Mouse (Mus musculus) heart, adult 8-10 months (tissue): ENCODE measurements at regions not wholly inside any gene's neighbourhood (a gene's known extent, or its start where the extent isn't known, plus 50 kb on each side); places are given as distances from the start of the nearest gene placed in this dataset.

Experiments used
- DNase-seq: peaks from one replicate; pipeline ENCODE4 v3.0.0; 2022; ENCODE audit warnings: low spot score

DNA sequence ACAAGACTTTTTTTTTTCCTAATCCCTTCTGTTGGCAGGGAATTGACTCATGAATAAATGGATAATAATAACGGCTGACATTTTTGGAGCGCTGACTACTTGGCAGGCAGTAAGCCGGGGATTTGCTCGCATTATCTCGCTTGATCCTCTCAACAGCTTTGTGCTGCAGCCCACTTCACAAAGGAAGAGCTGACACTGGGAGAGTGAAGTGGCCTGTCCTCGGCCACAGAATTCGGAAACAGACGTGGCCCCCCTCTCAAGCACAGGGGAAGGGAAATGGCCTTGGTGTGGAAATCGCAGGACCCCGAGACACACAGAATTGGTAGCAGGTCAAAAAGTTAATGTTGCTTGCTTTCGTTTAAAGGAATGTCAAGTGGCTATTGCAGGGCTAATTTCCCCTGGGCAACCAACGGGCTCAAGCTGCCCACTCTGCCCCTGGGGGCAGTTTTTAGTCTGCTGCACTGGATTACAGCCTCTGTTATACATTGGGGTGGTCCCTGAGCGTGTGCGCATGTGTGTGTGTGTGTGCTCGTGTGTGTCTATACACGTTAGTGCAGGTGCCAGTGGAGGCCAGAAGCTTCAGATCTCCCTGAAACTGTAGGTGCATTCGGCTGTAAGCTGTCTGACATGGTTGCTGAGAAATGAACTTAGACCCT lies 483.1 kb downstream of the Plcl1 start:
- DNase-seq = no peak

DNA sequence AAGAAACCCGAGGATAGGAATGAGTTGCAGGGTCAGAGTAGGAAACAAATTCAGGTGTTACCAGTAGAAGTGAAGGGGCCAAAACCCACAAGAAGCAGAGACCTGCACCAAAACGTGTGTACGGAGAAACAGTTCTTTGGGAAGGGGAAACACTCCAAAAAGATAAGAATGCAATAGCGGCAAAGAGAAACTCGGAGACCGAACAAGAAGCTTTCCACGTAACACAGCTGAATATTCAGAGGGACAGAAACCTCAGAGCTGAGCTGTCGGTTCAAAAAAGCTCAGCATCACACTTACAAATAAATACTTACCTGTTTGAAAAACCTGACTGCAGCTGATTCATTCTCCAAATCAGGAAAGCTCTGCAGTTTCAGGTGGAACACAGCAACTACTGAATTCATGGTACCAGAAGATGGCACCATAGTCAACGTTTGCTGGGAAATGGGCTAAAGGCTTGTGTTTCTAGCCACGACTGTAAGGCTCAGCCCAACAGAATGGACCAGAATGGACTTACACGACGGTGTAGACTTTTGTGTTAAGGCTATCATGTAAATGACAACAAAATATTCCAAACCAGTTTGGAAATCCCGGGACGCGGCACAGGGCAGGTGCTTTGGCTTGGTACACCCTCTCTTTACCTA lies 484.9 kb downstream of the Plcl1 start:
- DNase-seq = no peak

DNA sequence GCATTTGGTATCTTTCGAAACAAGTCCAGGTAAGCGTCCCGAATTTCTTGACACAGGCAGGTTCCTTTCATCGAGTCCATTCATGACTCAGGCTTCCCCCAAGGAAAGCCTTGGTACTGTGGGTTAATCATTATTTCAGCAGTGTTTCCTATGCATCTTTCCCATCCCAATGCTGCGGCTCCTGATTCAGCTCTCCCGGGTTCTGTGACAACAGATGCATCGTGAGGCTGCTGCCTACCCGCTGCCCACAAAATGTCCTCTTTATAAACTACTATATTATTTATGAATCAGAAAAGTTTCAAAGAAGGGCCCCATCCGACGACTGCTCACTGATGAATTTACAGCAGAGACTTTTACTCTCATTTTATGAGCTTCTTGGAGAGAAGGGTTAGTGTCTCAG lies 486.2 kb downstream of the Plcl1 start:
- DNase-seq = no peak

DNA sequence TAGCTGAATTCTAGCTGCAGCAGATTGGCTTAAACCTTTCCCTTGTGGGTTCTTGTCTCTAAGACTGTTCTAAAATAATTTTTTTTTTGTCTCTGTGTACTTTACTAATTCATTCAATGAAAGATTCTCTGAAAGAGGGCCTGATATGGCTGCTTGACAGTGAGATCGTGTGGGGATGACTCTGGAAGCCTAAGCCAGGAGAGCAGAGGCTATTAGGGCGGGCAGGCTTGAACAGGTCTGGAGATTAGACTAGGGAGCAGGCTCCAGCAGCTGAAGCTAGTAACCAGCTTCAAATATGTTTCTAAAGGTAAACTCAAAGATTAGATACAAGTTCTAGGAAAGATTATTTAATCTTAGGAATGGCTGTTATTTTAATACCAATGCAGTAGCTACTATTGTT lies 491.9 kb downstream of the Plcl1 start:
- DNase-seq = no peak

DNA sequence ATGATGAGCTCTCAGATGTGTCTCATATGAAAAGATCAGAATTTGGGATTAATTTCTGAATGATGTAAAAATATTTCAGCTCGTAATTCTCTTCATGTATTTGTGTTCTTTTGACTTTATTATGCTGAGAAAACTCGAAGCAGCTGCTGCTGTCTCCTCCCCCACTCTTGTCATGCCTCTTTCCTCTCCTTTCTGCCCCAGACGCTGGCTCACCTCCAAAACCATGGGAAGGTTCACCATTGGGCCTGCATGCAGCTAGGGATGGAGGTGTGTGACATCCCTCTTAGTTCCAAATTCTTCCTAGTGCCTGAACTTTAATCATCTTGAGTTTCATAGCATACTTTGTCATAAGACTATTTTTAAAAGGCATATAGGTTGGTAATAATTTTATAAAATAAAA lies 492.3 kb downstream of the Plcl1 start:
- DNase-seq = no peak

DNA sequence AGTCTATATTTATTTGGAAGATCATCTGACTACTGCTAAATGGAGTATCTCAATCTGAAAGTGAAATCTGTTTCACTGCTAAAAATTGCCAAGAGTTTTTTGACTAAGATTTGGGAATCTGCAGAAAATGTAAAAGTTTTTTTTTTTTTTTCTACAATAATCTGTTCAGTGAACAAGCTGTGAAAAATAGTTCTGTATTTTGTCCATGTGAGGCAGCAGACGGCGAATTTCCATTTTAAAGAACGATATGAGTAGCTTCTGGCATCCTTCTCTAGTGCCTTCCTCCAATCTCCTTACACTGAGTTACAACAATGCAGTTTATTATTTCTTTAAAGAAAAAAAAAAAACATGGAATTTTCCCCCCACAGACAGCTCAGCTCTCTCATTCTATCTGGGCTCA lies 494.3 kb downstream of the Plcl1 start:
- no peak for DNase-seq

DNA sequence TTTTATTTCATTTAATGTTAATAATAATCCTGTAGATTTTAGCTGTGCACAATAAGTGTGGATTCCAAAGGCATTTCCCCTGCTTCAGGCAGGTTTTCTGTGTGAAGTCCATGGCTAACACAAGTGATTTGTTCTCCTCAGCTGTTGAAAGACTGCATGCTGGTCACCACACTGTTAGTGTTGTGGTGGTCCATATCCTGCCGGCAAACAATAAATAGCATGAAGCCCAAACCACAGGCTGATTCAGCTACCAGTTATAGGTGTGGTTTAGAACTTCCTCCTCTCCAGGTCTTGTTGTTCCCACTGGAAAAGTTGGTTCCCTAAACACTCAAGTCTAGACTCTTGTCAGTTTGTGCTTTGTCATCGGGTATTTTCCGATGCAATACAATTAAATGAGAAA lies 497.5 kb downstream of the Plcl1 start:
- no peak for DNase-seq

DNA sequence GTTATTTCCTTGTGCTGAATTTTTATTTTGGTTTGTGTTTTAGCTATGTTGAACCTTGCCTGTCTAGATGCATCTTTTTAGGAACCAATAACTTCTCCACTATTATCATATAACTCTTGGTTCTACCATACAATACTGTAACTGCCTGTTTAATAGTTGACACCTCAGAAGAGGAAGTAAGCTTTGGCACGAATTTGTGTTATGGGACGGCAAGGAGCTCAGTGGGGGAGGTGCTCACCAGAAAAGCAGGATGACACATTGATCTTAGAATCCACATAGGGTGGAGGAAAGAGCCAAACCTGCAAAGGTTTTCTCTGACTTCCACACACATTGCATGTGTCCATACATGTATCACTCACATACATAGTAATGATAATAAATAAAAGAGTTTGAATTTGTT lies 498.9 kb downstream of the Plcl1 start:
- DNase-seq = no peak

DNA sequence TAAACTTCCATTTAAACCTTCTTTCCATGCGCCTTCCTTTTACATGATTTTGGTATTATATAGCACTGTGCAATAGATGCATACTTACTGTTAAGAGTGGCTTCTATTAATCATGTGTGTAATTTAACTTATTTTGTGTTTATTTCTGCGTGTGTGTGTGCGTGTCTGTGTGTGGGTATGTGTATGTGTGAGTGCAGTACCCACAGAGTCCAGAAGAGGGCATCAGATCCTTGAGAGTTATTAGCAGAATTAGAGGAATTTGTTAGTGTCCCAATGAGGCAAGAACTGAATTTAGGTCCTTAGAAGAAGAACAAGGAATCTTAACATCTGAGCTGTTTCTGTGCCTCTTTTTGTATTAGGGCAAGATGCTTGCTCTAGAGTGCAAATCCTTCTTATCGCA lies 499.5 kb downstream of the Plcl1 start:
- DNase-seq = no peak

DNA sequence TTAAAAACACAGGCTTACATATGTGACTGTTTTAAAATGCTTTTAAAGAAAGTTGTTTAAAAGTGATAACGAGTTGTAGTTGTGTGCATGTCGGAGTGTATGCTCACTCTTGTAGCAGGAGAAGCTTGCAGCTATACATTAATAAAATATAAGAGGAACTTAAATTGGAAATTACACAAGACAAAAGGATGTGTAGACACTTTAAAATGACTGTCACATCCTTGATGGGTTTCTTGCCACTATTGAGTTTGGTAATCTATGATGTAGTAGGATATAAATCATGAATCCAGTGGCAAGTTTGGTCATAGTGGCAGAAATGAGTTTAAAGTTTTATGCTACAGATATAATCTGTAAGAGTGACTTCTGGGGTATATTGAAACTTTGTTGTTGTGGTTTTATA lies 504.3 kb downstream of the Plcl1 start:
- no peak for DNase-seq

DNA sequence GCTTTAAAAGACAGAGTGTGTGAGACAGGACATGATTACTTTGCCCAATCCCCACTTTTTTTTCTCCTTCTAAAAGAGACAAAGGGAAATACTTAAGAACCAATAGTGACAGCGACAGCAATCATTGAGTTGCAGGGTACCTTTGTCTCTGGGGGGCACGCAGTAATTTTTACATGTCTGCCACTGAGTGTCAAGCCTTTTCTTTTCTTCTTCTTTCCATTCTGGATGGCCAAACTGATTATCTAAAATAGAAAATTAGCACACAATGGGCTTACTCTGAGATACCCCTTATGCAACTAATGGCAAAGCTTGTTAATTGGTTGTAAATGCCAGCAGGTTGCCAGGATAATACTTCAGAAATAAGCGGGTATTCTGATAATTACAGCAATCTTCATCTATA lies 508.6 kb downstream of the Plcl1 start:
- DNase-seq = no peak

DNA sequence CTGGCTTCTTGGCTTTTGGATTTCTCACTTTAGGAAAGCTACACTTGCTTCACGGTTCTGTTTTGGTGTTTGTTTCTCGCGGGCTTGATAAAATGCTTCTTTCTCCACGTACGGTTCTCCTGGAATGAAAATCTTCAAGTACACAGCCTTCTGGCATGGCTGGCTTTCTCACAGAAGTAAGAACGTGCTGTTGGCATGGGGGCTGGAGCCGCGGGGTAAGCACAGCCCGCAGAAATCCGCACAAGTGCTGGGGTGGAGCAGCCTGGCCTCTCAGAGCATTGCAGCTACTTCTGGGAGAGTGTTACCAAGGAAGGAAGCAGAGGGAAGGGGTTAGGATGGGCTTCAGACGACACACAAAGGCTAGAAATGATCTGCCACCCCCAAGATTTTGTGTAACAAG lies 510.2 kb downstream of the Plcl1 start:
- DNase-seq = no peak

DNA sequence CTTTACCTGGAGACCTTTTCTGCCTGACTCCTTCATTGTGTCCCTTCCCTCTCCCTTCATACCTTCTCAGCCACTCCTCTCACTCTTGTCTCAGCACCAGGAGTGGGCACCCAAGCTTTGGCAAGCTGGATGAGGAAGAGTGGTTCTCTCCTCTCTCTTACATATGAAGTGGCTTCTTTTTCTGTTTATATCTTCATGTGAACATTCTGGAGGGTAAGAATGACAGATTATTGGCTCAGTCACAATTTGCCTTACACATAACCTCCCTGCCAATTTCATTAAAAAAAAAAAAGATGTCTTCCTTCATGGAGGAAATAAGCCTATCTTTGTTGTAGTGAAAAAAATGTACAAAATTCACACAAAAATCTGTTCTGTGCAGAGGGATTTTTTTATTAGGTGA lies 513.8 kb downstream of the Plcl1 start:
- no peak for DNase-seq

DNA sequence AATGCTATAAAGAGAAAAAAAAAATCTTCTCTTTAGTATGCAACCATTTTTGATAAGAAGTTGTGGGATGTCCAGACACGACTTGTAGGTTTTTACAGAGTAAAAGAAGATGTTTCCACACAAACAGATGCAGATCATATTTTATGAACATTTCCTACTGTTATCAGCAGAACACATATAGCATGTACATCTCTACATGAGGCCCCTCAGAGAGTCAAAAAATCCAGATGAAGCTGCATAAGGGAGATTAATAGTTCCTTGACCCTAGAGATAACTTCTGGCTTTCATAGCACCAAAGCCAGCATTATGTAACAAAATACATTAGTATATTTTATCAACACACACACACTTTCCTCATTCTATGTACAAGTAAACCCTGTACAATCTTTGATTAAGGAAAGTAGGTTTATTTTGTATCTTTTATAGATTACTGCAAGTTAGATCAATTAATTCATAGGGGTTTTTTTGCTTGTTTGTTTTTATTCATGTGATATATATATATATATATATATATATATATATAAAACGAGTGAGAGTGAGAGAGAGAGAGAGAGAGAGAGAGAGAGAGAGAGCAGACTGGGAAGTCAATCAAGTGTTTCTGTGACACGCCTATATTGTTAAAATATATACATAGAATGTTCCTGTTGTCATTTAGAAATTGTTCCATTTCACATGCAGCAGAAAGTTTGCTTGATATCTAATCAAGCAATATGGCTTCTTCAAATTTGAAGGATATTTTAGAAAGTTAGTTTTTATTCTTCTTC lies 541.2 kb downstream of the Plcl1 start:
- no peak for DNase-seq

DNA sequence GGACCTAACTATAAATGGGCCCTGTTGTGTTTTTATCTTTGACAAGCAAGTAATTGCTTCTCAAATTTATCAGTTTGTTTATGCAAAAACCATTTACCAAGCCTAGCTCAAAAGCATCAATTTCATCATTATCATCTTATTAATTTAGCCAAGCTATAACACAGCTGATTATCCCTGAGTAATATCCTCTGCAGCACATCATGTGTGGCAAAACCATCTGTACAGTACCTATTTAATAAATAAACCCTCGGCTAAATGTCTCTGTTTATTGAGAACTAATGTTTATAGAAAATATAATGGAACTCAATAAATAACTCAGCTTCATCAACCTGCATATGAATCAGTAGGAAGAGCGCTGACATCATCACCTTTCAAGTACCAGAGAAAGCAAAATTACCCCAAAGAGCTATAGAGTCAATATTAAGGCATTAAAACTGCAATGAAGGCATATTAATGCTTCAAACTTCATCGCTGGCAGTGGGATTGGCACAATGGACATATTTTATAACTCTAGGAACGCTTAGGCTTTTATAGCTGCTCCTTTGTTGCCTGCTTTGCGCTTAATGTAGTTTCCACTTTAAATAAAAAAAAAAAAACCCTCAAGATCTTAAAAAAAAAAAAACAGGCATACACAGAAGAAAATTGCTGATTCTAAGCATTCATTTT lies 542.0 kb downstream of the Plcl1 start:
- DNase-seq = no peak

DNA sequence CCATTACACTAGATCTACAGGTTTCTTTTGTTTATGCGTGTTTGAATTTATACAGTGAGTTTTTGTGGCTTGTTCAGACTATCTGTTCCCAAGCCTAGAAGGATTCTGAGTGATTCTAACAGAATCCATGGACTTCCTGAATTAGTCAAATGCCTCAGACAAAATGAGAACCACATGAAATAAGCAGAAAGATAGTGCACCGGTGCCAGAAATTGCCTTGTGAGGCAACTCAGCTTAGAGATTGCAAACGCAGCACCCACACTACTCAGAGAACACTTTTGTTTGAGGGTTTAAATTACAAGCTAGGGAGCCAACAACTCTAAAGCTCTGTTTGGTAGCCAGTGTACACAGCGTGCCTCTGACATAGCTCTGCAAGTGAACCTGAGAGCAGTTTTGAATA lies 543.9 kb downstream of the Plcl1 start:
- no peak for DNase-seq

DNA sequence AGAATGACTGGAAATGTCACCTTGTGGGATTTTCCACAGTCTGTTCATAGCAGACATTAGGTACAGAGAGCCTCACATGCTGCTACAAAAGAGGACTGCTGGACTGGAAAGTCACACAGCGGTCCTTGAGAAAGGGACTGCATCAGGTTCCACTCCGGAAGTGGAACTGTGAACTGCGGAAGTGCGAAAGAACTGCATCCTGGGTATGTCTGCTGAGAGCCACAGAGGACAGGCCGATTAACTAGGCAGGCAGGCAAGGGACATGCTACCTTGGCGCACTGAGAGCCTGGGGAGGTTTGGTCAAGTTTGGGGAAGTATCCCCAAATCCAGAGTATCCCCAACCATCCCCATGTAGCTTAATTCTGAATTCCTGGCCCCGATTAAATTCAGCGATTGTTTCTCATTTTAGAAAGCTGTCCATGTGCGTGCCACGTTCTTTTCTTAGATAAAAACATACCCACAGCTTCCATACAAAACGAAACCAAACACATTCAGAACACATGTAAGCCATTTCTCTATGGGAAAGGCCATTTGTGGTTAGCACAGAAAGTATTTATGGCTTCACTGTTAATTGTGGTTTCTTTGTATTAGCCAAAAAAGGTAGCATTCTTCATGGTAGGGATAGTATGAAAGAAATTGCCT lies 552.2 kb downstream of the Plcl1 start:
- DNase-seq = no peak

DNA sequence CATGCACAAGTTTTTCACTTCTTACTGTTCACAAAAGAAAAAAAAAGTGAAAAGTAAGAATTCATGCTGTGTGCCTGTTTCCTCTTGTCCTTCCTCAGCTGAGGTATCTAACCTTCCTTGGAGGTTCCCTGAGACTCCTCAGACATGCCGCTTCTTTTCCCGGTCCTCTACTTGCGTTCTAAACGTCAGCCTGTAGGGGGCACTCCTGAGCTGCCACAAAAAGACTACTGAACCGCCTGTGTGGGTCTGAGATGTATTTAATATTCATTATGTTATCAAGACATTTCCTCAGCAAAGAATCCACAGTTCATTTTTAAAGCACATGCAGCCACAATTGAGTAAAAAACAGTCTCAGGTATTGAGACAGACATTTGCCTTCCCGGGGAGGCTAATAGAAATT lies 554.6 kb downstream of the Plcl1 start:
- DNase-seq = peak; percentile 29

DNA sequence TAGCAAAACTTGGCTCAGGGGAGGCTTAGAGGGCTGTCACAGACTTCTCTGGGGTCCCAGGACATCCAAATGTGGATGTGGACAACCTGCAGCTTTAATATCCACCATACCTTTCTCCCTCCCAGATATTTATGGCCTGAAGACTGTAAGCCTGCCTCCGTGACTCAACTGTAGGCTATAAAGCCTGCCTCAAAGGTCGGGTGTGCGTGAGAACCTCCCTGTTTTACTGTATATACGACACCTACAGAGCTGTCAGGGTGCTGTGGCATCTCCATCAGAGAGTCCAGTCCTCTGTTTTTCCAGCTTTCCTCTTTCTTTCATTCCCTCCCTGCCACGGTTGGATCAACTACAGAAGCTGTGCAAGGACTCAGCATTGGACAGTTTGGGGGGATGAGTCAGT lies 558.1 kb downstream of the Plcl1 start:
- DNase-seq = no peak

DNA sequence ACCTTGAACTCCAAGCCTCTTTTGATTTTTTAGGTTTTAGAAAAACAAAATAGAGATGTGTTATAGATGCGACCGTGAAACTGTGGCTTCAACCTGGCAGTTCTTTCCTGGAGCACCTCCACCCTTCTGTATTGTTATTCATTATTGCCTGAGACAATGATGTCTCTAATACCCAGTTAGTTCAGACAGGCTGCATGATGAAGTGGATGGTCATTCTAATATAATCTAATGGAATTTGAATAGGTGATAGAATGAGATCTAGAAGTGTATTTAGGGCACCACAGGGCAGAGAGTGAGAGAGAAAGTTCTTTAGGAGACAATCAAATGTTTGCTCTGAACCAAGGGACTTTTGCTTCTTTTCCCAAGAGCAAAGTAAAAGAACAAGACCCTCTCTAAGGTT lies 560.6 kb downstream of the Plcl1 start:
- no peak for DNase-seq

DNA sequence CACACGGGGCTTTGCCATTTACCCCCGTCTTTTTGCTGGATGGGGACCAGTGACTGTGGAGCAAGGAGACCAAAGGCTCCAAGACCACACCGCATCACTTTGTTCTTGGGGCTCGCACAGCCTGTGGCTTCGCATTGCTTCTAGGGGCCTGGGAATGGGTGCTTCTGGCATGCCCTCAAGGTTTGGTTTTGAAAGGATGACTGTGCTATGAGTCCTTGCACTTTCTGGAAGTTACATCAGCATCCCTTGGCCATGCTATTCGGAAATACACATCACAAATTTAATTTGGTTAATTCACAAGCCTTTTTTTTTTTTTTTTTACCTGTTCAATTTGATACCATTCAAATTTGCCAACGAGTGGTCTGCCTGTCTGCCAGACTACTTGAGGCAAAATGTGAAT lies 562.1 kb downstream of the Plcl1 start:
- DNase-seq = no peak

DNA sequence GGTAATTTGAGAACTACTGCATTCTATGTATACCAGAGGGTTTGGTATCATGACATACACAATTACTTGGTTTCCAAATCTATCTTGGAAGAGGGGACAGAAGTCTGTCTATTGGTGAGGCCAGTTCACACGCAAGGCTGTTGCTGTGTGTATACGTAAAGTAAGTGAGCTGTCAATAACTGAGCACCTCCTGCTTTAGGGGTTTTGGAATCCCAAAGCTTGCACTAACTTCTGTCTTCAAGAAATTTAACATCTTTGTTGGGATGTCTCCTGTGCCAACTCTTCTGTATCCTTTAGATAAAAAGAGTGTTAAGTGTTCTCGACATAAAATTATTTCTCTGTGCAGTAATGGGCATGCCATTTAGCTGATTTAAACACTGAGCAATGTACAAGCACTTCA lies 572.1 kb downstream of the Plcl1 start:
- no peak for DNase-seq
